Mouse (Mus musculus) CH12.LX (cell line): ENCODE data around the gene Trappc13. TPM values are rescaled to one million over a fixed set of nuclear protein-coding genes. Genes with fewer than 3 reads are reported as not detected.
A peak's percentile ranks its signal among the peaks of the same experiment; 100 is the strongest.

ENCODE experiments used
- DNase-seq: peaks from one replicate; pipeline ENCODE4 v3.0.0-alpha.2; 2013; ENCODE audit errors: extremely low read depth
- H3K27ac ChIP-seq: 2 replicates; pipeline ENCODE4 v1.5.1; 2012; ENCODE audit warnings: low read depth, mild to moderate bottlenecking, control low read depth, moderate library complexity; ENCODE audit not compliant: insufficient read depth
- H3K27me3 ChIP-seq: replicated peaks from 2 replicates; pipeline ENCODE3; 2012; ENCODE audit warnings: inconsistent platforms
- H3K36me3 ChIP-seq, 2 experiments: replicated peaks in 1 of 2; 2 replicates each; pipeline versions ENCODE3 to v1.6.1; 2012; ENCODE audit warnings: inconsistent platforms in 1 of 2, low read length in 1 of 2, mild to moderate bottlenecking in 1 of 2, mixed read lengths in 1 of 2, moderate library complexity in 1 of 2; ENCODE audit not compliant: control insufficient read depth in 1 of 2, insufficient read depth in 1 of 2
- H3K4me1 ChIP-seq, 2 experiments: 2 replicates each; pipeline ENCODE4 v1.6.1; 2012; ENCODE audit warnings: inconsistent platforms in 1 of 2, moderate library complexity in 1 of 2; ENCODE audit not compliant: insufficient read depth in 2 of 2, control insufficient read depth in 1 of 2
- H3K4me2 ChIP-seq: 2 replicates; pipeline ENCODE4 v1.6.1; 2012; ENCODE audit warnings: low read depth, mild to moderate bottlenecking, control low read depth; ENCODE audit not compliant: poor library complexity, insufficient read depth, severe bottlenecking
- H3K4me3 ChIP-seq, 3 experiments: fragments of 150-350 bp in 1 of 3; sonication (generic) in 1 of 3; replicated peaks in 1 of 3; 2 replicates each; pipeline versions ENCODE3 to v1.5.1; 2011 to 2012; ENCODE audit warnings: low read depth in 2 of 3, low read length in 2 of 3, mild to moderate bottlenecking in 2 of 3, moderate library complexity in 2 of 3, control low read depth in 1 of 3, improper control_type of control experiment in 1 of 3, inconsistent platforms in 1 of 3, mixed read lengths in 1 of 3; ENCODE audit not compliant: poor library complexity in 1 of 3
- H3K79me2 ChIP-seq: replicated peaks from 2 replicates; pipeline ENCODE4 v1.6.1; 2012; ENCODE audit warnings: mild to moderate bottlenecking, moderate library complexity; ENCODE audit not compliant: control insufficient read depth, poor library complexity, insufficient read depth, severe bottlenecking; ENCODE audit errors: extremely low read depth
- H3K9ac ChIP-seq: 2 replicates; pipeline ENCODE4 v1.6.1; 2012; ENCODE audit warnings: low read depth, mild to moderate bottlenecking, control low read depth, moderate library complexity; ENCODE audit not compliant: insufficient read depth
- H3K9me3 ChIP-seq: replicated peaks from 2 replicates; pipeline ENCODE3; 2012; ENCODE audit warnings: low read length, inconsistent platforms, mixed read lengths
- BHLHE40 ChIP-seq: IDR thresholded peaks from 2 replicates; pipeline ENCODE4 v1.6.1; 2011; ENCODE audit warnings: mild to moderate bottlenecking, low read depth, low read length, improper control_type of control experiment
- CHD1 ChIP-seq: IDR thresholded peaks from 2 replicates; pipeline ENCODE4 v1.6.1; 2012; ENCODE audit warnings: low read depth, low read length, improper control_type of control experiment, inconsistent platforms
- CTCF ChIP-seq, 2 experiments: IDR thresholded peaks in 1 of 2; conservative IDR thresholded peaks in 1 of 2; 2 replicates each; pipeline ENCODE4 v1.5.1; 2011 to 2012; ENCODE audit warnings: low read depth in 2 of 2, low read length in 2 of 2, improper control_type of control experiment in 1 of 2, inconsistent platforms in 1 of 2, mild to moderate bottlenecking in 1 of 2, moderate library complexity in 1 of 2
- ELF1 ChIP-seq: IDR thresholded peaks from 2 replicates; pipeline ENCODE4 v1.6.1; 2014; ENCODE audit warnings: low read depth, mild to moderate bottlenecking, inconsistent platforms, low read length, improper control_type of control experiment
- ETS1 ChIP-seq: conservative IDR thresholded peaks from 2 replicates; pipeline ENCODE4 v1.6.1; 2012; ENCODE audit warnings: low read depth, mild to moderate bottlenecking, inconsistent platforms, low read length, improper control_type of control experiment, moderate library complexity
- GABPA ChIP-seq: IDR thresholded peaks from 2 replicates; pipeline ENCODE4 v1.6.1; 2012; ENCODE audit warnings: low read depth, low read length, improper control_type of control experiment, inconsistent platforms; ENCODE audit not compliant: insufficient replicate concordance
- HCFC1 ChIP-seq: IDR thresholded peaks from 2 replicates; pipeline ENCODE4 v1.6.1; 2012; ENCODE audit warnings: low read depth, mild to moderate bottlenecking, inconsistent platforms, low read length, improper control_type of control experiment
- JUN ChIP-seq: IDR thresholded peaks from 2 replicates; pipeline ENCODE4 v1.6.1; 2011; ENCODE audit warnings: low read depth, mild to moderate bottlenecking, low read length, improper control_type of control experiment, moderate library complexity; ENCODE audit not compliant: insufficient read depth
- JUND ChIP-seq: conservative IDR thresholded peaks from 2 replicates; pipeline ENCODE4 v1.6.1; 2011; ENCODE audit warnings: low read depth, low read length, improper control_type of control experiment
- KAT2A ChIP-seq: IDR thresholded peaks from 2 replicates; pipeline ENCODE4 v1.6.1; 2012; ENCODE audit warnings: low read length, improper control_type of control experiment, inconsistent platforms; ENCODE audit not compliant: insufficient replicate concordance
- MXI1 ChIP-seq: IDR thresholded peaks from 2 replicates; pipeline ENCODE4 v1.6.1; 2011; ENCODE audit warnings: mild to moderate bottlenecking, low read depth, low read length, improper control_type of control experiment
- NRF1 ChIP-seq: IDR thresholded peaks from 2 replicates; pipeline ENCODE4 v1.6.1; 2014; ENCODE audit warnings: low read depth, mild to moderate bottlenecking, inconsistent platforms, low read length, improper control_type of control experiment, moderate library complexity
- RAD21 ChIP-seq: IDR thresholded peaks from 2 replicates; pipeline ENCODE4 v1.6.1; 2011; ENCODE audit warnings: low read depth, mild to moderate bottlenecking, low read length, improper control_type of control experiment, moderate library complexity
- SIN3A ChIP-seq: IDR thresholded peaks from 2 replicates; pipeline ENCODE4 v1.6.1; 2012; ENCODE audit warnings: low read length, improper control_type of control experiment, inconsistent platforms
- SMC3 ChIP-seq: IDR thresholded peaks from 2 replicates; pipeline ENCODE4 v1.6.1; 2011; ENCODE audit warnings: low read depth, low read length, improper control_type of control experiment
- TBP ChIP-seq: conservative IDR thresholded peaks from 2 replicates; pipeline ENCODE4 v1.6.1; 2011; ENCODE audit warnings: low read depth, low read length, improper control_type of control experiment
- TCF12 ChIP-seq: IDR thresholded peaks from 2 replicates; pipeline ENCODE4 v1.6.1; 2014; ENCODE audit warnings: low read depth, mild to moderate bottlenecking, inconsistent platforms, low read length, improper control_type of control experiment
- dilution Hi-C: fragments of 300-500 bp; cut with MboI; formaldehyde crosslinking; loops from 2 replicates; pipeline ENCODE4 v1.14.3; 2020; ENCODE audit warnings: low sequenced_read_pairs; ENCODE audit not compliant: extremely low pct_unique_long_range_greater_than_20kb, extremely low pct_ligation_motif_present
- in situ Hi-C: fragments of 300-500 bp; cut with MboI; formaldehyde crosslinking; loops from 3 replicates; pipeline ENCODE4 v1.14.3; 2019; ENCODE audit warnings: low sequenced_read_pairs, low pct_ligation_motif_present, low pct_unique_long_range_greater_than_20kb, mixed read lengths
- polyA plus RNA-seq: library from polyadenylated mRNA; unstranded; fragments of >175 nt; gene quantifications from 2 replicates; pipeline ENCODE4 v1.2.1, GENCODE M21; 2012; ENCODE audit warnings: low read depth; ENCODE audit not compliant: insufficient read length
- total RNA-seq, 2 experiments: library from RNA; depleted of rRNA; stranded (reverse); fragments of 300-350 nt in 1 of 2; fragments of >200 nt in 1 of 2; gene quantifications; 2 replicates each; pipeline ENCODE4 v1.2.3; 2012 to 2014

Trappc13 gene
- total and polyA plus RNA-seq, 3 experiments, result 30.2 to 61.9 (median 34.6) TPM

GRCm38 (mm10) chr13:104144871-104145270, 33.4 kb downstream of the Trappc13 start:
- Histone ChIP-seq H3K4me1 (peaks cover 0 to 4% of the 10 kb centered on the region in 2 experiments; a peak in 2 of 4 replicates), H3K36me3 (peaks cover 55 to 86% of the 10 kb centered on the region in 2 experiments), H3K4me2 (no peak overlapping the region), H3K9ac (no peak overlapping the region), H3K9me3 (no peaks in the 10 kb centered on the region), H3K27me3 (no peaks in the 10 kb centered on the region), H3K4me3 (no peak overlapping the region), H3K79me2 (no peaks in the 10 kb centered on the region; the same call in 1 of the 2 replicates), H3K27ac (no peak overlapping the region)
- TF ChIP-seq HCFC1 (no peak), NRF1 (no peak), JUN (no peak), CTCF (conservative IDR thresholded peaks at IDR 0.05 in 1 of 2, IDR thresholded peaks at IDR 0.05 in 1 of 2; ENCODE audit: low read depth in 2 of 2, low read length in 2 of 2) (no peak), GABPA (no peak), TBP (no peak), CHD1 (no peak), JUND (no peak)
- no peak for DNase-seq
- dilution Hi-C loops, result no loop called here
- in situ Hi-C loops, result no loop called here

GRCm38 (mm10) chr13:104139369-104140209, 38.7 kb downstream of the Trappc13 start:
- H3K9me3 ChIP-seq, result no peaks in the 10 kb centered on the region
- H3K4me1 ChIP-seq, result peaks cover 0 to 6% of the 10 kb centered on the region in 2 experiments; a peak in 1 of 4 replicates
- peaks cover 30 to 67% of the 10 kb centered on the region in 2 experiments for H3K36me3 ChIP-seq
- no peaks in the 10 kb centered on the region for H3K79me2 ChIP-seq
- dilution Hi-C loops (no loop called here), in situ Hi-C loops (no loop called here)
- no peak overlapping the region for H3K9ac ChIP-seq
- H3K4me3 ChIP-seq, result no peak overlapping the region
- peak; percentile 77 for DNase-seq
- TF ChIP-seq CTCF (conservative IDR thresholded peaks at IDR 0.05 in 1 of 2, IDR thresholded peaks at IDR 0.05 in 1 of 2; ENCODE audit: low read depth in 2 of 2, low read length in 2 of 2) (peak; percentile 74 to 82), TBP (no peak), SIN3A (no peak), TCF12 (no peak), RAD21 (peak; percentile 32), NRF1 (no peak), ELF1 (peak; percentile 63), MXI1 (no peak), ETS1 (0 out of 2 replicates have a peak, but pooled peaks have one; percentile 10), SMC3 (peak; percentile 39), BHLHE40 (no peak), KAT2A (no peak), HCFC1 (peak; percentile 65)
- H3K4me2 ChIP-seq, result no peak overlapping the region
- H3K27ac ChIP-seq, result no peak overlapping the region
- no peaks in the 10 kb centered on the region for H3K27me3 ChIP-seq
